Mouse (Mus musculus): ENCODE data around the gene Kank2.

DNA sequence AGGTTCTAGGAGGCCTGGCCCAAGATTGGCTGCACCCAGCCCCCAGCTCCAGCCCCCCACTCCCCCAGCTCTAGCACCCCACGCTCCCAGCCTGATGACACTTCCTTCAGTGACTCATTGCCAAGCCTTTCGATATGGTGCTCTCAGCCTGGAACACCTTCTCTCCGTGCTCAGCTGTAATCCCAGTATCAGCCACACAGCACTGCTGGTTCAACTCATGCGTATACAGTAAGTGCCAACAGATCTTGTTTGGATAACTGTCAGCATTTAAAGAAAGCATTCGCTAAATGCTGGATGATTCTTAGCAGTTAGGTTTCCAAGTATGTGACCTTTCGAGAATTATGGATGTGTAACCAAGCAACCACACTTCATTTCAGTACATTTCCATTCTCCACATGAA lies 44.5 kb upstream of the Kank2 start:
- TF ChIP-seq POLR2A (IDR thresholded peaks at IDR 0.05; ENCODE audit: low read depth, low read length) (no peak), CTCF (IDR thresholded peaks at IDR 0.05; ENCODE audit: extremely low read depth, insufficient read depth, insufficient read length, insufficient replicate concordance) (no peak)
